Mouse (Mus musculus): ENCODE data around the gene Zbtb25.

- TF ChIP-seq CTCF (IDR thresholded peaks at IDR 0.05; ENCODE audit: borderline replicate concordance, control insufficient read depth, extremely low read depth, insufficient read depth, low read length, poor library complexity) (no peak), POLR2A (IDR thresholded peaks at IDR 0.05; ENCODE audit: control insufficient read depth, extremely low read depth, insufficient read depth, low read length, poor library complexity) (no peak)
Measured at GRCm38 (mm10) chr12:76362303-76362676, 7.1 kb downstream of the Zbtb25 start.
